Mouse (Mus musculus) embryonic fibroblast, embryonic 13.5 days (primary cell): Measurements from ENCODE around the gene Ptpn6. TPM values are rescaled to one million over a fixed set of nuclear protein-coding genes. Genes with fewer than 3 reads are reported as not detected.
A peak's percentile ranks its signal among the peaks of the same experiment; 100 is the strongest.

Source experiments
- H3K27ac ChIP-seq: 2 replicates; pipeline ENCODE4 v1.5.1; 2012; ENCODE audit warnings: low read length, control low read depth, inconsistent platforms; ENCODE audit not compliant: insufficient read depth
- H3K4me1 ChIP-seq: 2 replicates; pipeline ENCODE4 v1.6.1; 2011; ENCODE audit warnings: low read length; ENCODE audit not compliant: control insufficient read depth, insufficient read depth
- H3K4me3 ChIP-seq: 2 replicates; pipeline ENCODE4 v1.5.1; 2011; ENCODE audit warnings: mild to moderate bottlenecking, control low read depth, low read length; ENCODE audit not compliant: insufficient read depth
- CTCF ChIP-seq: IDR thresholded peaks from 2 replicates; pipeline ENCODE4 v1.5.1; 2011; ENCODE audit warnings: mild to moderate bottlenecking, control low read depth, low read length, moderate library complexity, borderline replicate concordance; ENCODE audit not compliant: insufficient read depth
- POLR2A ChIP-seq: IDR thresholded peaks from 2 replicates; pipeline ENCODE4 v1.6.1; 2011; ENCODE audit warnings: low read depth, mild to moderate bottlenecking, control low read depth, low read length, moderate library complexity
- polyA plus RNA-seq: library from polyadenylated mRNA; stranded (reverse); fragments of >200 nt; gene quantifications from 2 replicates; pipeline ENCODE4 v1.2.4, GENCODE M21; 2011; ENCODE audit warnings: low read depth; ENCODE audit not compliant: missing spikeins, insufficient read length

The Ptpn6 gene
- polyA plus RNA-seq, 1 experiment, result 4.3 TPM

DNA sequence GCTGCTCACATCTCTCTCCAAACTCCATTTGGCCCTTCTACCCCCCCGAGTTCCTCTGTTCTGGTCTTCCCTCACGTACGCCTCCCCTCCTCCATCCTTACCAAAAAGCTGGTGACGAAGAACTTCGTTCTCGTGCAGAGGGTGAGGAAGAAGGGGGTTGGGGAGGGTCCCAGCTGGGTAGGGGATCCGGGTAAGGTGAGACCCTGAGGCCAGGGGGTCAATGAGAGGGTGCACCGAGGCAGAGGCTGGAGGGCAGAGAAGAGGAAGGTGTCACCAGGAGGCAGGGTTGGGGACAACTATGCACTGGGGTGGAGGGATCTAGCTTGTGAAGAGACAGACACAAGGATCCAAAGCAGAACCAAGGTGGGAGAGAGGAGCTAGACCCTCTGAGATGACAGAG, 5.1 kb upstream of the Ptpn6 start:
- H3K4me3 ChIP-seq, result no peak overlapping the region
- no peak overlapping the region for H3K27ac ChIP-seq
- no peaks in the 10 kb centered on the region for H3K4me1 ChIP-seq
- TF ChIP-seq POLR2A (no peak), CTCF (no peak)

DNA sequence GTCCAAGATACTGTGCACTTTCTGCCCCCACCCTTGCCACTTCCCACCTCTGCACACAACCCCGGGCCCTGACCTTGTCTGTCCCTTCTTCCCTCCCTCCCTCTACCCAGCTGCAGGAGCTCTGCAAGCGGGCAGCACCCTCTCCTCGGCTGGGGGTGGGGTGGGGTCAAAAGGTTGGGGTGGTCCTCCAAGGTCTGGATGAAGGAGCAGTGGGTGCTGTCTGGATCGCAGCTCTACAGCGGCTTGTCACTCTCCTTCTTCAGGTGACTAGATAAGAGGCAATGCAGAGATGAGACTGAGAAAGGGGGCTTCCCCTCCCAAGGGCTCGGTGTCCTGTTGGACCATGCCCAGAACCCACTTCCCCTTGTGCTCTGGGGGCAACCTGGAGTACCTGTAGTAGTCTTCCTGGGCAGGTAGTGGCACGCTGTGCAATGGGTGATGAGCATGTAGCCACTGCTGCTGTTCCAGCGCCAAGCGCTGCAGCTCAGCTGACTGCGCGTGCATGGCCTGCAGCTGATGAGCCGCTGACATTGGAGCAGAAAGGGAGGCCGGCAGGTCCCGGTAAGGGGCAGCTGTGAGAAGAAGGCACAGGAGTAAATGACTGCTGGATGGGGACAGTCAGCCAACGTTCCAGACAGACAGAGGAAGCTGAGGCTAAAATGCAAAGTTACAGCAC, 4.5 kb upstream of the Ptpn6 start:
- Histone ChIP-seq H3K4me1 (no peaks in the 10 kb centered on the region), H3K4me3 (no peak overlapping the region), H3K27ac (no peak overlapping the region)
- TF ChIP-seq CTCF (no peak), POLR2A (no peak)

- no peak overlapping the region for H3K4me3 ChIP-seq
- TF ChIP-seq CTCF (no peak), POLR2A (no peak)
- H3K27ac ChIP-seq, result peak overlapping the region; percentile 92
- H3K4me1 ChIP-seq, result no peaks in the 10 kb centered on the region
Measured at GRCm38 (mm10) chr6:124741842-124742241, 3.3 kb upstream of the Ptpn6 start.

- Histone ChIP-seq H3K4me3 (peak within 1 kb of the TSS; percentile 43), H3K4me1 (no peaks in the 10 kb centered on the region), H3K27ac (peak within 1 kb of the TSS; percentile 92)
- TF ChIP-seq POLR2A (peak; percentile 96), CTCF (no peak)
Measured at GRCm38 (mm10) chr6:124740888-124741761, 2.6 kb upstream of the Ptpn6 start, which contains the start of gene Grcc10. Grcc10 (minus strand) TSS chr6:124741374.

DNA sequence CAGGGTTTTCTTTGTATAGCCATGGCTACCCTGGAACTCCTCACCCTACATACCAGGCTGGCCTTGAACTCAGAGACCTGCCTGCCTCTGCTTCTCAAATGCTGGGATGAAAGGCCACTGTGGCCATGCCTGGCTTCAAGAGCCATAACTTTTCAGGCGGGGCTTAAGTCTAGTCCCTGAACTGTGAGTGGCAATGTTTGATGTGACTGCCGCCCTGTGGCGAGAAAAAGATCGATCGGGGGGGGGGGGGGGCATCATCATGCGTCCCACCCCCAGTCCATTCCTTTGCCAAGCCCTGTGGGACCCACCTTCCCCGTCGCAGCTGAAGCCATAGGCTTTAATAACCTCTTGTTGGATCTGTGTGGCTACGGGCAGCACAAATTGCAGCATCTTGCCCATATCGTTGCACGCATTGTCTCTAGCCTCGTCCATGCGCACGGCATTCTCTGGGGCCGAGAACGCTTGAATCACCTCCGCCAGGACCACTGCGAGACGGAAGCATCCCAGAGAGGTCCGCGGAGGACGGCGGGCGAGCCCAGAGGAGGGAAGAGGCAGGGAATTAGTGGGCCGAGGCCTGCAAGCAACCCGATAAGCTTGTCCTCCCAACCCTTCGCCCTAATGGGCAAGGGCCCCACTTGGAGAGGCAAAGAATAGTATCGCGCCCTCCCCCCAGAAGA, 1.8 kb upstream of the Ptpn6 start:
- TF ChIP-seq POLR2A (peak; percentile 9; the same call in 1 of the 2 replicates), CTCF (no peak)
- H3K4me3 ChIP-seq, result peak overlapping the region; percentile 43

GRCm38 (mm10) chr6:124739231-124739796, 800 bp upstream of the Ptpn6 start:
- Histone ChIP-seq H3K4me3 (no peak overlapping the region), H3K4me1 (no peaks in the 10 kb centered on the region), H3K27ac (no peak overlapping the region)
- TF ChIP-seq CTCF (no peak), POLR2A (no peak)

More for the DNA sequence above, 1.8 kb upstream of the Ptpn6 start:
- H3K4me1 ChIP-seq, result no peaks in the 10 kb centered on the region
- H3K27ac ChIP-seq, result peak overlapping the region; percentile 92

DNA sequence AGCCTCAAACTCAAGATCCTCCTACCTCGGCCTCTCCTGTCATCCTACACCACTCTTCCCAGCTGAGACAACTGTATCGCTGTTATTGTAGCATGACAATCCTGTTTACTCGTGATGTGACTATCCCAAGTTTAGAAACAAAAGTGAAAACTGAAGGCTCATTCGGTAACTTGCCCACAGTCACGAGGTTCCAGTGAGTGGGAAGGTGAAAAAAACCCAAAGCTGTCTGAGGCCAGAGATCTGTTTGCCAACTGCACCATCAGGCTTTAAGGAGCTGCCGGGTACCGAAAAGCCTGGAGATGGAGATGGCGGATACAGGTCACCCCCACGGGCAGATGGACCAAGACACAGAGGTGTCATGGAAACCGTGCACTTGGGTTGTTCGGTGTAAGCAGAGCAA, 1.5 kb downstream of the Ptpn6 start:
- Histone ChIP-seq H3K27ac (no peak overlapping the region), H3K4me1 (no peaks in the 10 kb centered on the region), H3K4me3 (no peak overlapping the region)
- TF ChIP-seq CTCF (no peak), POLR2A (no peak)

DNA sequence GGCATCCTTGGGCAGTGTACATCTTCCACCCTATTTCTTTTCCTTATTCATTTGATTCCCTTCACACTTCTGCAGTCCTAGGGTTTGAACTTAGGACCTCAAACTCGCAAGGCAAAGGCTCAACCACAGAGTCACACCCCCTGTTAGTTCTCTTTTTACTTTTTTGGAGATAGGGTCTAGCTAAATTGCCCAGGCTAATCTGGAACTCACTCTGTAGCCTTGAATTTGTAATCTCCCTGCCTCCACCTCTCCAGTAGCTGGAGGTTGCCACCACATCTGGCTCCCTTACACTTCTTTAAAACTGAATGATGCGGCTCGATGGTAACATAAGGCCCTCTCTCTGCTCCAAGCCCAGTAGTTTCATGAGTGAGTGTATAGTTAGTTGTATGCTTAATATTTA, 4.1 kb downstream of the Ptpn6 start:
- H3K4me1 ChIP-seq, result no peaks in the 10 kb centered on the region
- no peak for TF ChIP-seq POLR2A
- TF ChIP-seq CTCF, result no peak
- H3K27ac ChIP-seq, result no peak overlapping the region
- no peak overlapping the region for H3K4me3 ChIP-seq

DNA sequence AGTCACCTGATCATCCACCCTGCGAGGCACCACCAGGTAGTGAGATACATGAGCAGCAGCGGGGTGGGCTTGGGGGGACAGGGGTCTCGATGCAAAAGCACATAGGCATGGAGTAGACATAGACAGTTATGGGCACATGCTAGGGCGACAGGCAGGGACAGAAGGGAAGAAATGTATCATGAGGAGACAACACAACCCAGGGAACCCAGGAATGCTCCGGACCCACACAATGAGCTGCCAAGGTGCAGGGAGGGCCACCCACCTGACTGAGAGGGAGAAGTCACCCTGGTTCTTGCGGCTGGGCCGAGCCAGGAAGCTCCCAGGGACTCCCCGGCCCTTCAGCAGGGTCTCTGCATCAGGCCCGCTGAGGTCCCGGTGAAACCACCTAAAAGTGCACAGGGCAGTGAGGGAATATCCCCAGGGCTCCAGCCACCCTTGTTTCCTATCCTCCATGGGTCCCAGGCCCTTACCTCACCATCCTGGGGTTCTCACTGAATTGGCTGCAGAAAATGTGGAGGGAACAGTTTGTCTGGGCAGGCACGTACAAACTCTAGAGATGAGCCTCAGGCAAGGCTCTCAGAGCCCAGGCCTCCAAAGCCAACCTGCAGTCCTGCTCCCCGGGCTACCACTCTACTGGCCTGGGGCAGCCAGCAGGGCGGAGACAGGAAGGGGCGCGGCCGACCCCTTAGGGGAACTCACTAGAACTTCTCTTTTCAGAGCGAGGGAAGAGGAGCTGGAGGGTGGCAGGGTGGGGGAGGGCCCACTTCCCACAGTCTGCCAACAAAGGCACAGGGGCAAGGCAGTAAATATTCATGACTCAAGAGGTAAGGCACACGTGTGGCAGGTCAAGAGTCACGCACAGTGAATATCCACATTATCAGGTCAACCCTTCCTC, 5.8 kb downstream of the Ptpn6 start:
- TF ChIP-seq POLR2A, result no peak
- no peak for TF ChIP-seq CTCF
- no peaks in the 10 kb centered on the region for H3K4me1 ChIP-seq
- H3K27ac ChIP-seq, result no peak overlapping the region
- H3K4me3 ChIP-seq, result no peak overlapping the region
